Comparison of ENCODE assay signal across 8 mouse cellular contexts in the genomic region with DNA sequence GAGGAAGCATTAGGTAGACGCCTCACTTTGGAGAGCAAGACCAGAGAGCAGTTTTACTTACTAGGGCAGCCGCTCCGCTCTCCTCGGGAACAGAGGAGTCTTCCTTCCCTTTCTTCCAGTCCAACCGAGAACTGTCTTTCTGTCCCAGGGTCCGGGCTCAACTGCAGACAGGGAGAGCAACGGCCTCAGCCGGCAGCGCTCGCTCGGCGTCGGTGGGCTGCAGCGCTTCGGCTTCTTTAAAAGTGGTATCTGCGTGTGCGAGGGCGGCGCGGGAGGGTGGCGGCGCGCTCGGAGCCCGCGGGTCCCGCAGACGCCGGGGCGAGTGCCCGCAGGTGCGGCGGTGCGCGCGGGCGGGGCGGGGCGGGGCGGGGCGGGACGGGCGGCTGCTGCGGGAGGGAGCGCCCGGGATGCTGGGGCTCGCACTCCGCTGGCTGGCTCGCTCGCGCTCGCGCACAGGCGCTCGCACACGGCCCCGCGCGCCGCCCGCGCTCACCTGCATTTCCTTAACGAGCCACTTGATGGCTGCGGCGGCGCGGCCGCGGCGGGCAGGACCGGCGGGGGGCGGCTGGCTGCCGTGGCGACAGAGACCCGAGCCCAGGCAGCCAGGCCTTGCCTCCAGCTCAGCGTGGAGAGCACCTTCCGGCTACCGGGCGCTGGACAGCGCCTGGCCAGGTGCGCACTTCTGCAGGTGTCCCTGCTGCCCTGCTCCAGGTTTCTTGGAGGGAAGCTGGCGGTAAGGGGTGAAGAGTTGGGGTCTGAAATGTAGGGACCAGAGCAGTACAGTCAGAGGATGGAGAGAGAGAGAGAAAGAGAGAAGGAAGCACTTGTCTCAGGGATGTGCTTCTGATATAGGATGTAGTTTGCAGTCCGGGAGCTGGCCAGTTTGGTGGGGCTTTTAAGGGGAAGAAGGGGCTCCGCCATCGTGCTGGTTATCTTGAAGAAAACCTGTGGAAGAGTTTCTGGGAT. TPM values are rescaled to one million over a fixed set of nuclear protein-coding genes. Genes with fewer than 3 reads are reported as not detected.
A peak's percentile ranks its signal among the peaks of the same experiment; 100 is the strongest.
DNase-seq lines count a peak whose midpoint lies in the region; ATAC-seq and TF ChIP-seq lines count a peak whose summit lies in the region.

A gene (minus strand): TSS at position 433 of the 966 bp plus-strand sequence.

- no peaks in the 10 kb centered on the region for H3K4me1 ChIP-seq in E14TG2a.4 (replicated peaks; ENCODE audit: low read depth, low read length)
- H3K4me1 ChIP-seq in heart, embryonic 16.5 days (ENCODE audit: control insufficient read depth, insufficient read depth, low read length): peaks cover 3% of the 10 kb centered on the region; the same call in 1 of the 2 replicates
- peaks cover 2% of the 10 kb centered on the region; the same call in 1 of the 2 replicates for H3K4me1 ChIP-seq in midbrain, embryonic 11.5 days (ENCODE audit: control insufficient read depth, insufficient read depth, low read length)

- H3K9ac ChIP-seq in heart, embryonic 16.5 days (ENCODE audit: low read length): peak within 1 kb of the TSS; percentile 55
- peak within 1 kb of the TSS; percentile 63 for H3K9ac ChIP-seq in midbrain, embryonic 11.5 days (ENCODE audit: low read length)

- 2% methylated on average over 67 of the region's 86 CpGs for WGBS in heart, embryonic 16.5 days
- WGBS in midbrain, embryonic 11.5 days: under 1% methylated on average over 55 of the region's 86 CpGs

- TF ChIP-seq CTCF in E14TG2a.4 (conservative IDR thresholded peaks at IDR 0.05; ENCODE audit: low read length): no peak

- peak within 1 kb of the TSS; percentile 83 for H3K4me2 ChIP-seq in heart, embryonic 16.5 days (ENCODE audit: low read depth, low read length)
- peak within 1 kb of the TSS; percentile 64 for H3K4me2 ChIP-seq in midbrain, embryonic 11.5 days

- H3K9me3 ChIP-seq in E14TG2a.4 (ENCODE audit: low read length): no peaks in the 10 kb centered on the region
- no peaks in the 10 kb centered on the region for H3K9me3 ChIP-seq in heart, embryonic 16.5 days (replicated peaks; ENCODE audit: control insufficient read depth, low read length)
- no peaks in the 10 kb centered on the region for H3K9me3 ChIP-seq in midbrain, embryonic 11.5 days (ENCODE audit: control insufficient read depth, low read length)

- peak within 1 kb of the TSS; percentile 68 for H3K4me3 ChIP-seq in E14TG2a.4 (replicated peaks; ENCODE audit: low read length)
- H3K4me3 ChIP-seq in heart, embryonic 16.5 days (ENCODE audit: low read length): peak within 1 kb of the TSS; percentile 64
- peak within 1 kb of the TSS; percentile 63 for H3K4me3 ChIP-seq in midbrain, embryonic 11.5 days (ENCODE audit: low read depth, low read length)

- ATAC-seq in heart, embryonic 16.5 days (replicated peaks; ENCODE audit: extremely low read depth, insufficient read depth, low FRiP score): peak; percentile 69
- peak; percentile 95 for ATAC-seq in midbrain, embryonic 11.5 days (ENCODE audit: low FRiP score)

- H3K27ac ChIP-seq in heart, embryonic 16.5 days (ENCODE audit: low read length): no peak within 1 kb of the TSS
- H3K27ac ChIP-seq in midbrain, embryonic 11.5 days (ENCODE audit: low read depth, low read length): no peak within 1 kb of the TSS

- no peaks in the 10 kb centered on the region for H3K36me3 ChIP-seq in E14TG2a.4 (ENCODE audit: insufficient read depth, low read length)
- no peaks in the 10 kb centered on the region for H3K36me3 ChIP-seq in heart, embryonic 16.5 days (ENCODE audit: control insufficient read depth, insufficient read depth)
- H3K36me3 ChIP-seq in midbrain, embryonic 11.5 days (ENCODE audit: control insufficient read depth, insufficient read depth, low read length): no peaks in the 10 kb centered on the region

- H3K27me3 ChIP-seq in E14TG2a.4 (ENCODE audit: insufficient read depth, low read length): peaks cover 36% of the 10 kb centered on the region
- peaks cover 21% of the 10 kb centered on the region for H3K27me3 ChIP-seq in heart, embryonic 16.5 days (ENCODE audit: control insufficient read depth, insufficient read depth, low read length)
- H3K27me3 ChIP-seq in midbrain, embryonic 11.5 days (ENCODE audit: control insufficient read depth, insufficient read depth, low read length): peaks cover 9% of the 10 kb centered on the region

- DNase-seq in WW6 (ENCODE audit: low read depth, low spot score): peak; percentile 22
- peak; percentile 67 for DNase-seq in embryo, embryonic 10.5 days (ENCODE audit: low spot score)
- DNase-seq in layer of hippocampus, postnatal 25 days (ENCODE audit: extremely low spot score in 1 of 2, low spot score in 1 of 2): peak; percentile 44 to 49
- peak; percentile 93 for DNase-seq in midbrain, embryonic 11.5 days (ENCODE audit: low spot score, missing footprints)
- peak; percentile 49 for DNase-seq in testis, postnatal 10 days (ENCODE audit: low spot score)
- no peak for DNase-seq in B cell, adult 2 months

RNA-seq across cellular contexts. Expression of the gene that starts here (rescaled TPM):
- polyA plus RNA-seq in heart, embryonic 16.5 days (2015; fragmentation: Nextera tagmentation; extraction: Ambion mirVana): 10.0 and 12.8 TPM in 2 replicates
- 100 to 1,000 TPM; 159 to 195 TPM for total RNA-seq in layer of hippocampus, postnatal 25 days (2021)
- 18.6 and 22.8 TPM in 2 replicates for polyA plus RNA-seq in midbrain, embryonic 11.5 days (2014; fragmentation: Nextera tagmentation; extraction: Ambion mirVana)

Comparison
In these comparisons a context has a peak if more than half of its experiments do, and no peak if none do; other contexts are left out.
1. DNase-seq: peak in WW6 (single experiment), embryo, embryonic 10.5 days (single experiment), layer of hippocampus, postnatal 25 days (2 of 2), midbrain, embryonic 11.5 days (single experiment) and testis, postnatal 10 days (single experiment); none in B cell, adult 2 months (0 of 2).
2. Peak in every context shown above with its lines, with median percentiles within 50 percentile points of each other: H3K4me3 ChIP-seq.